Comparison of ENCODE assay signal across 8 mouse cellular contexts in genomic region chr17:68176611-68177165, GRCm38 (mm10).
DNase-seq lines count a peak whose midpoint lies in the region.

No protein-coding gene starts in this region.

- peak; percentile 34 to 69 for DNase-seq in heart, postnatal 14 days
- DNase-seq in heart, adult 9 months (ENCODE audit: low spot score in 2 of 2) = no peak
- DNase-seq in 416B (ENCODE audit: low read depth) = peak; percentile 37
- DNase-seq in adrenal gland, adult 2 months = peak; percentile 62
- peak; percentile 61 for DNase-seq in embryo, embryonic 11 days
- peak; percentile 68 for DNase-seq in kidney, postnatal 10 days
- peak; percentile 67 for DNase-seq in lung, postnatal 36 days
- peak; percentile 34 for DNase-seq in thymus, postnatal 4 days

- intact Hi-C loops in heart, postnatal 14 days (cut with DNase I) = loop anchor here (2.0 to 5.0 kb wide), 2 partner anchors 676 to 931 kb away; no protein-coding TSS in a partner anchor

Comparison
In these comparisons a context has a peak if more than half of its experiments do, and no peak if none do; other contexts are left out.
1. DNase-seq: peak in heart, postnatal 14 days (2 of 2), 416B (single experiment), adrenal gland, adult 2 months (single experiment), embryo, embryonic 11 days (single experiment), kidney, postnatal 10 days (single experiment), lung, postnatal 36 days (single experiment) and thymus, postnatal 4 days (single experiment); none in heart, adult 9 months (0 of 2).